Mouse (Mus musculus) activated CD4-positive, CD25-positive, alpha-beta regulatory T cell, adult 4 months (primary cell): ENCODE results near the gene S100pbp. TPM values are rescaled to one million over a fixed set of nuclear protein-coding genes. Genes with fewer than 3 reads are reported as not detected.

Experiments
- ATAC-seq: one replicate; pipeline ENCODE4 v1.8.0; 2017
- polyA plus RNA-seq, 2 experiments: library from polyadenylated mRNA; unstranded; fragments of 100-300 nt; shearing (Covaris generic); gene quantifications; one replicate each; pipeline ENCODE4 v1.2.1; 2017

Gene S100pbp
- polyA plus RNA-seq, 2 experiments from 2014 or later: 24.4 to 26.3 TPM

- ATAC-seq: no peak
Observed at GRCm38 (mm10) chr4:129128582-129129338, 60.8 kb downstream of the S100pbp start.

- ATAC-seq: no peak
Observed at GRCm38 (mm10) chr4:129125736-129126451, 63.6 kb downstream of the S100pbp start.

DNA sequence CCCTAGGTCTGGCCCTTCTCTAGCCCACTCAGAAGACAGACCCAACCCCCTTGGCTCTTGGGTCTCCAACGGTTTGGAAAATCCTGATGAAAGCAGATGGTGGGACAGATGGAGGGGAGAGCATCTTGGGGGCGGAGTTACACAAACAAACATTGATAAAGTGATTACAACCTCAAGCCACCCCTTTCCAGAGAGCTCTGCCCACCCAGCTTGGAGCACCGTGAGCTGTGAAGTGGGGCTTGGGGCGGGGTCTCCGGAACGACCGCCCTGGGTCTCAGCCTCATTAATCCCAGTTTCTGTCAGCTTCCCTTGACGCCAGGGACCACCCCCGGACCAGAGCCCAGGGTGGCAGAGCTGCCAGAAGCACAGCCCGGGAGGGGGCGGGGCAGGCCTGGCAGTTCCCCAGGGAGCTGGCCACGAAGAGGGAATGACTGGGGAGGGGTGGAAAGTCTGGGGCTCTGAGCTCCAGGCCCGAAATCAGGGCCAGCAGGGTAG is 64.8 kb downstream of the S100pbp start:
- ATAC-seq: no peak

- no peak for ATAC-seq
Observed at GRCm38 (mm10) chr4:129122719-129123118, 66.8 kb downstream of the S100pbp start.

GRCm38 (mm10) chr4:129122107-129122506 is 67.4 kb downstream of the S100pbp start:
- no peak for ATAC-seq

- ATAC-seq: no peak
Observed at GRCm38 (mm10) chr4:129121569-129122086, 67.9 kb downstream of the S100pbp start, which contains the start of gene Hpca. Gene Hpca (minus strand): TSS chr4:129122036.

- no peak for ATAC-seq
Observed at GRCm38 (mm10) chr4:129120520-129121445, 68.7 kb downstream of the S100pbp start.

GRCm38 (mm10) chr4:129119708-129120107 is 69.8 kb downstream of the S100pbp start:
- no peak for ATAC-seq

- ATAC-seq: no peak
Observed at GRCm38 (mm10) chr4:129117720-129118510, 71.6 kb downstream of the S100pbp start.

- ATAC-seq: no peak
Observed at GRCm38 (mm10) chr4:129116703-129117102, 72.8 kb downstream of the S100pbp start.

- no peak for ATAC-seq
Observed at GRCm38 (mm10) chr4:129113083-129113988, 76.2 kb downstream of the S100pbp start.

DNA sequence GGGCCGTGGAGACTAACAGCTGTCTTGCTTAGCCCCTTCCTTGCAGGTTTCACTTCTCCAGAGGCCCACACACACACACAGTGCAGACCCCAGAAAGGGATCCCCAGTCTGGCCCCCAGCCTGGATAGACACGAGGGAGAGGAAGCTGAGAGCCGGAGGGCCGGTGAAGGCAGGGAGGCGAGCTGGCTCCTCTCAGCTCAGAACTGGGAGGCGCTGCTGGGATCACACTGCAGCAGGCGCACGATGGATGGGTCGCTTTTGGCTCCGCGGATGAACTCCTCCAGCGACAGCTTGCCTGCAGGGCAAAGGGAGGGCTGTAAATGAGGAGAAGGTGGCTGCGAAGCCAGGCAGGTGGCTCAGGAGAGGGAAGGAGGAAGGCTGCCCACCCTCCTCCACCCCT is 77.3 kb downstream of the S100pbp start:
- no peak for ATAC-seq

DNA sequence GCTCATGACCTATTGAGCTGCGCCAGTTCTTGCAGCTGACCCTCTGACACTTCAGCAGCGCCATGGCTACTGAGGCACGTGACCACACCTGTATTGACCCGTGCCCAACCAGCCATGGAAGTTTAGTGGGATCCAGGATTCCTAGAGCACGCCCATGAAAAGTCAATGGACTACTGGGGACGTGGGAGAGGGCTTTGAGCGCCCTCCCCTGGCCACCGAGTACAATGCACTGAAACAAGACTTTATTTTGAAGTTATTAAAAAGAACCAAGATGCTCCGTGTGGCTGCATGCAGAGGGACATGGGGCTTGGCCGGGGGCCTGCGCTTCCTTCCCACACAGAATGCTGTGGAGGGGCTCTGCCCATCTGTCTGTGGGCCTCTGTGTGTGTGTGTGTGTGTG is 78.2 kb downstream of the S100pbp start:
- no peak for ATAC-seq

- ATAC-seq: no peak
Observed at GRCm38 (mm10) chr4:129110804-129111203, 78.7 kb downstream of the S100pbp start.

- ATAC-seq: no peak
Observed at GRCm38 (mm10) chr4:129108624-129109023, 80.9 kb downstream of the S100pbp start.

GRCm38 (mm10) chr4:129107348-129107899 is 82.1 kb downstream of the S100pbp start:
- no peak for ATAC-seq

- no peak for ATAC-seq
Observed at GRCm38 (mm10) chr4:129106073-129106472, 83.5 kb downstream of the S100pbp start.

DNA sequence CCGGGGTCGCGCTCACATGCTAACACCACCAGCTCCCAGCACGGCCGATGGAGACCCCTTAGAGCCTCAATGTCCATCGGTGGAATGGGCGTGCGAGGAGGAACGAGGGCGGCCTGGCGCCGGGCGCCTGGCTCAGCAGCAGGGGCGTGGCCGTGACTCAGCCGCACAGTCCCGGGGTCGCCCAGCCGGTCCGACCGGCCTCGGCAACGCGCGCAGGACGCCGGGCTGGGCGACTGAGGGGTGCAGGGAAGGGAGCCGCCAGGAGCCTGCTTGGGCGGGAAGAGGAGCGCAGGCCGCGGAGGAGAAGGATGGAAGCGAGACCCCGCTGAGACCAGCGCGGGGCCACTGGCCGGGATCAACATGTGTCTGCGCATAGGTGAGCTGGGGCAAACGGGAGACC is 84.2 kb downstream of the S100pbp start, which contains the start of gene Tmem54:
TSS of gene Tmem54 (plus strand) at position 193 of the 400 bp plus-strand sequence.
- ATAC-seq: no peak

GRCm38 (mm10) chr4:129102133-129102829 is 87.2 kb downstream of the S100pbp start:
- ATAC-seq: no peak
